Mouse (Mus musculus) limb, embryonic 14.5 days (tissue): ENCODE results near the gene Pde10a. TPM values are rescaled to one million over a fixed set of nuclear protein-coding genes. Genes with fewer than 3 reads are reported as not detected.

ENCODE experiments used
- ATAC-seq: fragments of 200-750 bp; cut with Nextera tagmentation; 2 replicates; pipeline ENCODE4 v1.8.0; 2017; ENCODE audit warnings: low read depth, moderate number of reproducible peaks, moderate TSS enrichment; ENCODE audit not compliant: low FRiP score
- DNase-seq: peaks from one replicate; pipeline ENCODE4 v3.0.0-alpha.2; 2015; ENCODE audit warnings: low spot score
- H3K27ac ChIP-seq: fragments of 300-500 bp; sonication (generic); replicated peaks from 2 replicates; pipeline ENCODE4 v1.5.1; 2014; ENCODE audit warnings: low read depth, mild to moderate bottlenecking, low read length, moderate library complexity, mixed read lengths
- H3K27me3 ChIP-seq: fragments of 300-500 bp; sonication (generic); 2 replicates; pipeline ENCODE4 v1.6.1; 2014; ENCODE audit warnings: low read length, mixed read lengths; ENCODE audit not compliant: control insufficient read depth, insufficient read depth
- H3K36me3 ChIP-seq: fragments of 300-500 bp; sonication (generic); 2 replicates; pipeline ENCODE4 v1.6.1; 2014; ENCODE audit warnings: mild to moderate bottlenecking, low read length, moderate library complexity, mixed read lengths; ENCODE audit not compliant: control insufficient read depth, insufficient read depth
- H3K4me1 ChIP-seq: fragments of 300-500 bp; sonication (generic); 2 replicates; pipeline ENCODE4 v1.6.1; 2014; ENCODE audit warnings: antibody characterized with exemption, low read length, mixed read lengths; ENCODE audit not compliant: control insufficient read depth, insufficient read depth
- H3K4me2 ChIP-seq: fragments of 300-500 bp; sonication (generic); replicated peaks from 2 replicates; pipeline ENCODE4 v1.6.1; 2014; ENCODE audit warnings: low read depth, mild to moderate bottlenecking, low read length, moderate library complexity; ENCODE audit not compliant: severe bottlenecking
- H3K4me3 ChIP-seq: fragments of 300-500 bp; sonication (generic); replicated peaks from 2 replicates; pipeline ENCODE4 v1.5.1; 2014; ENCODE audit warnings: low read length
- H3K9ac ChIP-seq: fragments of 300-500 bp; sonication (generic); 2 replicates; pipeline ENCODE4 v1.6.1; 2014; ENCODE audit warnings: mild to moderate bottlenecking, low read depth, low read length, moderate library complexity; ENCODE audit not compliant: severe bottlenecking
- H3K9me3 ChIP-seq: fragments of 300-500 bp; sonication (generic); 2 replicates; pipeline ENCODE4 v1.6.1; 2016; ENCODE audit warnings: low read length; ENCODE audit not compliant: control insufficient read depth
- POLR2A ChIP-seq: fragments of 200-500 bp; IDR thresholded peaks from 2 replicates; pipeline ENCODE4 v1.8.0; 2012; ENCODE audit warnings: inconsistent platforms, mild to moderate bottlenecking, moderate library complexity, borderline replicate concordance; ENCODE audit not compliant: insufficient read depth, insufficient read length; ENCODE audit errors: extremely low read depth
- WGBS: fragments of 180-500 bp; shearing (Covaris S2); extraction: QIAGEN DNeasy Blood & Tissue Kit; methylation state at CpG from one replicate; pipeline ENCODE4 v1.1.7; 2014; 5-methylcytosine and 5-hydroxymethylcytosine counted together
- polyA plus RNA-seq, 2 experiments: library from polyadenylated mRNA; depleted of rRNA in 1 of 2; stranded (reverse) in 1 of 2; unstranded in 1 of 2; fragments of >200 nt; fragmentation: Nextera tagmentation in 1 of 2; extraction: Ambion mirVana in 1 of 2; gene quantifications; 2 replicates each; pipeline versions ENCODE4 v1.2.1 to v1.2.3; 2012 to 2014

Gene Pde10a
- polyA plus RNA-seq, 2 experiments, result 3.8 to 5.0 TPM

DNA sequence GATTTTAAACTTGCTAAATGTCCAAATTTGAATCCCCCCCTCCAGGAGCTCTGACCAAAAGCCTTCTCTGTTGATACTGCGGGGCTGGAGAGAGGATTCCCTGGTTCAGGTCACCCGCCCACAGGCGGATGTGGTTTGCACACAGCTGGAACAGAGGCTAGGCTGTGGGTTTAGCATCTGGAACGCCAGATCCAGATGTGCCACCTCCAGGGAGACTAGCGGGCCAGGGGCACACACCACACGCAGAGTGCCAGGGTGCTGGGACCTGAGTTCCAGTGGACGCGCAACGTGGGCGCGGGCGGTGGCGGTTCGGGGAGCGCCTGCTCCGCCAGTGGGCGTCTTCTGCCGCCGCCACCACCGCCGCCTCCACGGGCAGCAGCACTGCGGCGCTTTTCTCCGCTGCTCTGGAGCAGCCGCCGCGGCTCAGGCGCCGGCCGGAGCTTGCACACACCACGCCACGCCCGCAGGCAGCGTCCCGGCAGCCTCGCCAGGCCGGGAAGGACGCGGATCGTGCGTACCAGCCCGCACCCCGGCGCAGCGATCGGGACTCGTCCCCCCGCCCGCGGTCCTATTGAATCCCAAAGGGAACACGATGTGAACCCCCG lies 275.4 kb downstream of the Pde10a start:
- Histone ChIP-seq H3K4me1 (peaks cover 14% of the 10 kb centered on the region), H3K4me3 (peak overlapping the region; percentile 68), H3K9me3 (no peaks in the 10 kb centered on the region), H3K27ac (no peak overlapping the region), H3K27me3 (peaks cover 57% of the 10 kb centered on the region), H3K4me2 (peak overlapping the region; percentile 95), H3K9ac (peak overlapping the region; percentile 71), H3K36me3 (no peaks in the 10 kb centered on the region)
- no peak for TF ChIP-seq POLR2A
- peak; percentile 37 for DNase-seq
- WGBS, result under 1% methylated on average over 40 of the region's 53 CpGs
- peak; percentile 64 for ATAC-seq

DNA sequence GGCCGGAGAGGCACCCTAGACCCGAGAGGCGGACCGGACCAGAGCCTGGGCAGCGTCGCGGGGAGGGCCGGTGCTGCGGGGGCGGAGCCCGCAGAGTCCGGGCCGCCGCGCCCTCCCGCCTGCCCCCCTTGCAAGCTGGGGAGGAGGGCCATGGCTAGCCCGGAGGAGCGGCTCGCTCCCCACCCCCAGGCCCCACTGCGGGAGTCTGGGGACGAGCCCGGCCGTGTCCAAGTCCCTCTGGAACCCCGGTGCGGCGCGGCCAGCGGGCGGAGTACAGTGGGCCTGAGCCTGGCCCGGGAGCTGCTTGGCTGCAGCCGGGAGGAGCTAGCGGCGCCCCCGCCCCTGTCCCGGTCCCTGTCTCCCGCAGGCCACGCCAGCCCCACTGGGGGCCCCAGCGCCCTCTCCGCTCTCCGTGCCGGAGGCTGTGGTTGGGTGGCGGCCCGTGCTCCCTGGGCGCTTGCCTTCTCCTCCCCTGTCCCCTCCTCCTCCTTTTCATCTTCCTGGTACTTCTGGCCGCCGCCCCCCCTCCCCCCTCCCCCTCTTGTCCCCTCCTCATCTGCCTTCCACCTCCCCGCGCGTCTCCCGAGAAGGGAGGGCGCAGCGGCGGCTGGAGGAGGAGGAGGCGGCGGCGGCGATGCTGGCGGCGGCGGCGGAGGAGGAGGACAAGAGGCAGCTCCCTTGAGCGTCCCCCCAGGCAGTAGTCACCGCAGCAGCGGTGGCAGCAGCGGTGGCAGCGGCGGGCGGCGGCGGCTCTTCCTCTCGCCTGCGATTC lies 276.1 kb downstream of the Pde10a start:
- Histone ChIP-seq H3K4me1 (peaks cover 14% of the 10 kb centered on the region), H3K27me3 (peaks cover 57% of the 10 kb centered on the region), H3K4me3 (peak overlapping the region; percentile 68), H3K27ac (no peak overlapping the region), H3K9ac (peak overlapping the region; percentile 71), H3K4me2 (peak overlapping the region; percentile 95), H3K9me3 (no peaks in the 10 kb centered on the region), H3K36me3 (no peaks in the 10 kb centered on the region)
- 0 out of 2 replicates have a peak, but pooled peaks have one; percentile 12 for TF ChIP-seq POLR2A
- peak; percentile 34 for DNase-seq
- peak; percentile 71 for ATAC-seq
- 0% methylated on average over 26 of the region's 72 CpGs for WGBS

DNA sequence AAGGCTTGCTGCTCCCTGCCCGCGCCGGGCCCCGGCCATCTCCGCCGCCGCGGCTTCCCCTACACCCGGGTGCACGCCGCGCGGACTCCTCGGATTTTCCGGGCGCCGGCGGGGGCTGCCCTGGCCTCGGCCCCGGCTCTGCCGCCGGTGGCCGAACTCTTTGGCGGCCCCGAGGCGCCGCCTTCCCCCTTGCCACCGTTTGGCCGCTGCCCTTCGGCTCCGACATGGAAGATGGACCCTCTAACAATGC lies 276.6 kb downstream of the Pde10a start:
- H3K36me3 ChIP-seq, result no peaks in the 10 kb centered on the region
- no peak overlapping the region for H3K27ac ChIP-seq
- no peak for TF ChIP-seq POLR2A
- peak overlapping the region; percentile 71 for H3K9ac ChIP-seq
- peaks cover 57% of the 10 kb centered on the region for H3K27me3 ChIP-seq
- WGBS, result under 1% methylated on average over 20 of the region's 31 CpGs
- ATAC-seq, result no peak
- peak overlapping the region; percentile 68 for H3K4me3 ChIP-seq
- peaks cover 14% of the 10 kb centered on the region for H3K4me1 ChIP-seq
- DNase-seq, result no peak
- no peaks in the 10 kb centered on the region for H3K9me3 ChIP-seq
- H3K4me2 ChIP-seq, result peak overlapping the region; percentile 95

DNA sequence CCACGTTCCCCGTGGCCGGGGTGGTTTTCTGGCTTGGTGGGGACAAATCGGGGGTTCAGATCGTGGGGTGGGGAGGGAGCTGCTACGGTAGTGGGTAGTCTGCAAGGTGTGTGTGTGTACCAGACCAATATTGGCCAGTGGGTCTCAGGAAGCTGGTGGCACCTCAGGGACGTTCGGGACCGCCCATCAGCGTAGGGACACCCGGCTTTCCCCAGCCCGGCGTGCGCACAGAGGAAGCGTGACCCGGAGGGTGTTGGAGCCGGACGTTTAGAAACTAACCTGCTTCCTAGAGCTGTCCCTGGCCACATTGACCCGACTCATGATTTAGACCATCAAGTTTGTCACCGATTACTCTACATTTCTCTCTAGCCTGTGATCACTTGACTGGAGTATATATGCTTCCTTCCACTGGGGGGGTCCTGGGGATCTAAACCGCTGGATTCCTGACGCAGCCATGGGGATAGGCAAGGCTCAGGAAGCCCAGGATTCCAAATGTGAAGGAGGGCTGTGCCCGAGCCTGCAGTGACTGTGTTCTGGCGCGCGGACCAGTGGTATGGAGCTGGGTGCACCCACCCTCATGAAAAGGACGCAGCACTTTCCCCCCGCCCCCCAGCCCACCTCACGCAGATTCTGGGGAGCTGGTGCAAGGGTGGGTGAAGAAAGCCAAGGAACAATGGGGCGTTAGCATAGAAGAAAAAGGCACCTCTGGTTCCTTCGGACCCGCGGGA lies 277.2 kb downstream of the Pde10a start:
- 0% methylated on average over 31 of the region's 33 CpGs for WGBS
- peaks cover 56% of the 10 kb centered on the region for H3K27me3 ChIP-seq
- peak overlapping the region; percentile 71 for H3K9ac ChIP-seq
- peak overlapping the region; percentile 68 for H3K4me3 ChIP-seq
- TF ChIP-seq POLR2A, result no peak
- DNase-seq (no peak), ATAC-seq (no peak)
- peak overlapping the region; percentile 95 for H3K4me2 ChIP-seq
- no peak overlapping the region for H3K27ac ChIP-seq
- H3K9me3 ChIP-seq, result no peaks in the 10 kb centered on the region
- peaks cover 14% of the 10 kb centered on the region for H3K4me1 ChIP-seq
- H3K36me3 ChIP-seq, result no peaks in the 10 kb centered on the region

DNA sequence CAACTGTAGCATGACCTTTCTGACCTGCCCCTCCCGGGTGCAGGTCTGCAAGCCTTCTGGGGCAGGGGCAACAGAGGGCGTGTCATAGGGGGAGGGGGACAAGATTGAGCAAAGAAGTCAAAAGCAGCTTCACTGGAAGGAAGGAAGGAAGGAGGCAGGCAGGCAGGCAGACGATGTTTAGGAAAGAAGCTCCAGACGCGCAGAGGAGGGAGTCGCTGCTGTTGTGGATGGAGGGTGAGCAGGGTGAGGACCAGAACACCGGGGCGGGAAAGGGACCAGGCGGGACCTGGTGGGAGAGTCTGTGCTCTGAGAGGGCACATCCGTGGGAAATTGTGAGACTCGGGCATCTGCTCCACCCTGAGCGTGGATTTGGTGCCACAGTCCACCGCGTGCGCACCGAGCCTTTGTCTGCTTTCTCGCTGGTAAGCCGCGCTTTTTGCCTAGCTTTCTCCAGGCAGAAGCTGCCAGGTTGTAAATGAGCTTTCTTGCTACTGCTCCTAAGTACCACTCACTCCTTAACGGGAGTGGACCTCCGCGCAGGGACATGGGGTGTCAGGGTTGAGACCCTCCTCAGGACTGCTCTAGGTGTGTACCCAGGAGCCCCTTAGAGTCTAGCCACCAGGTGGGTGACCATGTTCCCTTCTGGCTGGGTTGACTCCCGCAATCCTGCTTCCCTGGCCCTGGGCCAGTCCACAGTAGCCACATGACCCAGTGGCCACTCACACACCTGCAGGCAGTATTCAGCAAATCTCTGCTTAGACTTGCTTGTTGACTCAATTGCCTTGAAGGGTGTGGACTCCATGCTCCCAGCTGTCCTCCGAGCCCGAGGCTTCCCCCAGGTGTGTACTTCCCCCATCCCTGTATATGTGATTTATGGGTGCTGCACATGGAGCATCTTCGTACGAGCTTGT lies 278.0 kb downstream of the Pde10a start:
- 14% methylated on average over 25 of the region's 27 CpGs for WGBS
- ATAC-seq (no peak), DNase-seq (no peak)
- Histone ChIP-seq H3K4me2 (peak overlapping the region; percentile 95), H3K4me3 (peak overlapping the region; percentile 68), H3K36me3 (no peaks in the 10 kb centered on the region), H3K9ac (peak overlapping the region; percentile 71; the same call in 1 of the 2 replicates), H3K27ac (no peak overlapping the region), H3K27me3 (peaks cover 51% of the 10 kb centered on the region), H3K4me1 (peaks cover 14% of the 10 kb centered on the region), H3K9me3 (no peaks in the 10 kb centered on the region)
- no peak for TF ChIP-seq POLR2A
